Mouse (Mus musculus) thymus, postnatal 10 days (tissue): ENCODE results near the gene Pradc1.
"Not testable (repeated sequence)": the region's sequence is repeated elsewhere in the genome, so short reads cannot be mapped to it uniquely, and the experiment has no call there.

Experiments
- DNase-seq, 2 experiments: peaks; one replicate each; pipeline ENCODE4 v3.0.0; 2021; ENCODE audit warnings: low spot score in 2 of 2

The Pradc1 gene

GRCm38 (mm10) chr6:85450697-85451663 lies 790 bp downstream of the Pradc1 start, which contains the start of gene Cct7:
Cct7 (plus strand) TSS chr6:85451514.
- peak; percentile 97 to 98 for DNase-seq

DNA sequence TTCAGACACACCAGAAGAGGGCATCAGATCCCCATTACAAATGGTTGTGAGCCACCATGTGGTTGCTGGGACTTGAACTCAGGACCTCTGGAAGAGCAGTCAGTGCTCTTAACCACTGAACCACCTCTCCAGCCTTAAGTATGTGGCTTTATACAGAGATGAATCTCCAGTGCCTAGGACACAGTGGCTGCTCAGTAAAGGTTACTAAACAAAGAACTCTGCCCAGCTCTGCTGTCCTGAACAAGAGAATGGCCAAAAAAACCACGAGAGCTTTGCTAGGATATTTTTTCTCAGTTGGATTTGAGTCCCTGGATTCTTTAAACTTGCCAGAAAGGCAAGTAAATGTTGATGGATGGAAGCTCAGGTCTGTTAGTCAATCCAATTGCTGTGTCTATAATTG lies 1.6 kb downstream of the Pradc1 start:
- DNase-seq = not testable (repeated sequence)

- DNase-seq = no peak
Observed at GRCm38 (mm10) chr6:85447351-85447750, 4.4 kb downstream of the Pradc1 start.

- DNase-seq = no peak
Observed at GRCm38 (mm10) chr6:85445286-85445685, 6.5 kb downstream of the Pradc1 start.

DNA sequence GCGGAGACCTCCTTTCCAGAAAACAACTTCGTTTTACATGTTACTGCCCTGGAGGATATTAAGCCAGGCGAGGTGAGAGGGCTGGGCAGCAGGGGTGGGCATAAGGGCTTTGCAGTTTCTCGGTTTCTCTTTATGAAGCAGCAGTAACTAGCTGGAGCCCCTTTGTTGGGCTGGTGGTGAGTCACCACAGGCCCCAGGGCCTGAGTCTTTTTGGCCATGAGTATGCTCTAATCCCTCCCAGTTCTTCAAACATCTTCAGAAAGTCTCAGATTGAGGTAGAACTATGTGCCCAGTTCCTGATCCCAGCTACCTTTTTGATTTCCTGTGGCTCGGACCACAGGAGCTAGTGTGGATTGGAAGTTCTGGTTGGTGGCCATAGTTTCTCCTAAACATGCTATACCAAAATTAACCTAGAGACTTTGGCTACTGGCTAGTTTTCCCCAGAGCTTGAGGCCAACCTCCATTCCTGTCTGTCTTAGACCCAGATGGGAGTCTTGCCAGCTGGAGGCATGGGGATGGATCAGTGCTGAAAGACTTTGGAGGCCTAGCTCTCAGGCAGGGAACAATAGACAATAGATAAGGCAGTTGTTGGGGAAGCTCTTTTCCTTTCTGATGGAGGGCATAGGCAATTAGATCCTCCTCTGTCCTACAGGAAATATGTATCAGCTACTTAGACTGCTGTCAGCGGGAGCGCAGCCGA lies 7.4 kb downstream of the Pradc1 start:
- DNase-seq = no peak

GRCm38 (mm10) chr6:85443488-85444233 lies 8.1 kb downstream of the Pradc1 start:
- DNase-seq = no peak

- DNase-seq = no peak
Observed at GRCm38 (mm10) chr6:85441142-85441541, 10.6 kb downstream of the Pradc1 start.

- DNase-seq = no peak
Observed at GRCm38 (mm10) chr6:85436631-85437030, 15.1 kb downstream of the Pradc1 start.

DNA sequence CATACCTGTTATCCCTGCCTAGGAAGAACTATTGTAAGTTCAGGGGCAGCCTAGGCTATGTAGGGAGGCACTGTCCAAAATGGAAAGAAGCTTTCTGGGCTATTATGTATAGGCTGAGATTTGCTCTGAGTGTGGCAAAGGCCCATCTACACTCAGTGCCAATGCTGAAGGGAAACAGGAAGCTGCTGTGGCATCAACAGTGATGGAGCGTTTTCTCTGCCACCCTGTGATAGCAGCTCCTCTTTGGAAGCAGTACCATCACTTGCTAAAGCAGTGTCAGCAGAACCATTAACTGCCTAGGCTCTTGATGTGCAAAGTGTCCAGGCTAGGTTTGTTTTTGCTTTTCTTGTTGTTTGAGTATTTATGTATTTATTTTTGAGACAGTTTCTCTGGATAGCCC lies 15.6 kb downstream of the Pradc1 start:
- no peak for DNase-seq

DNA sequence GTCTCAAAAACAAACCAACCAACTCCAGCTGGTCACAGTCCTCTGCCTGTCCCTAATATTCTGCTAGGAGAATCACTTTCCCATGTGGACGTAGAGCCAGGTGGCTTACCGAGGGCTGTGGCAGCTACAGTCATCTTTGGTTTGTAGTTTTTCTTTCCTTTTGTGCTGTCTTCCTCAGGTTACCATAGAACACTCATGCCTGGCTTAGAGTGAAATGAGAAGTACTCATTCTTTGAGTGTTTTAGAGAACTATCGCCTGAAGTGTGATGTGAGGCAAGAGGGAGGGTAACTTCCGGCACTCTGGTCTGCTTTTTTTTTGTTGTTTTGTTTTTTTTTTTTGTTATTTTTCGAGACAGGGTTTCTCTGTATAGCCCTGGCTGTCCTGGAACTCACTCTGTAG lies 17.9 kb downstream of the Pradc1 start:
- DNase-seq = no peak

DNA sequence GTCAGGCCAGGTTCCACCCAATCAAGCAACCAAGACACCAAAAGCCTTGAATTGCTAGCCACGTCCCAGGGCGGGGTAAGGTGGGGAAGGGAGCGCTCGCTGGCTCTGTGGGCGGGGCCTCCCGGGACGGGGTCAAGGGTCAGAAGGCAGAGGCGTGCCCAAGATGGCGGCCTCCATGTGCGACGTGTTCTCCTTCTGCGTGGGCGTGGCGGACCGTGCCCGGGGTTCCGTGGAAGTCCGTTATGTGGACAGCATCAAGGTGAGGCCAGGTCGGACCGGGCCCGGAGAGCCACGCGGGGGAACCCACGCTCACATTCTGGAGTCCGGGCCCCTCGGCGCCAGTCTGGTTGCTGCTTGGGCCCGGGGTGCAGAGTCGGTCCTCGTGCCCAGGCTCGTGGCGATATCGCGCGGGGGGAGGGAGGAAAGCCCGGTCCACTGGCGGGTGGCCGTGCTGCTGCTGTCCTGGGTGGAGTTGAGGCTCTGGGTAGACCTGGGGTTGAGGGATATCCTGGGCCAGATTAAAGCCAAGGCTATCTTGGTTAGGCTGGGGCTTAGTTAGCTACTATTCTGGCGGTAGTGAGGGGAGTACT lies 19.8 kb downstream of the Pradc1 start, which contains the start of gene Smyd5:
Smyd5 (plus strand) TSS at position 148 of the 590 bp plus-strand sequence.
- DNase-seq = peak; percentile 80 to 85

- DNase-seq = no peak
Observed at GRCm38 (mm10) chr6:85431274-85431841, 20.4 kb downstream of the Pradc1 start.

GRCm38 (mm10) chr6:85423836-85424379 lies 27.9 kb downstream of the Pradc1 start, which contains the start of gene Noto:
Noto (plus strand) TSS chr6:85423886.
- no peak for DNase-seq

GRCm38 (mm10) chr6:85419150-85419549 lies 32.6 kb downstream of the Pradc1 start:
- no peak for DNase-seq

- no peak for DNase-seq
Observed at GRCm38 (mm10) chr6:85415829-85416228, 35.9 kb downstream of the Pradc1 start.

DNA sequence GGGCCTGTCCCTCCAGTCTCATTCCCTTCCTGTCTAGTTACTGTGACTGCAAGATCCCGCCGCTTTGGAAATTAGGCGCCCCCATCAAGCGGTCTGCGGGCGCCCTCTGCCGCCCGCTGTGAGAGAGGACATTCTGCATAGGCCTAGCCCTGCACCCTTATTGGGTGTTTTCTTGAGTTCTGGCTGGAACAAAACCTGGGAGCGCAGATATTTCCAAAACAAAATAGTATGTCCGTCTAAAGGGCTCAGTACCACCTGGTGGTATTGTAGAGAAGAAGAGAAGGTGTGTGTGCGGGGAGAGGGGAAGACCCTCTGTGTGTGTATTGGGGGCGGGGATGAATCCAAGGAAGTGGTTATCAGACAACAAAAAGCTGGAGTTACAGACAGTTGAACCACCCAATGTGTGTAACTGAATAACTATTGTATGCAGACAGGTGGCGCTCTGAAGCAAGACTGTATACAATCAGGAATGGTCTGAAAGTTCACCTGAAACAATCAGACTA lies 40.9 kb downstream of the Pradc1 start:
- DNase-seq = peak in 1 of 2 experiments; percentile 37

- no peak for DNase-seq
Observed at GRCm38 (mm10) chr6:85409003-85409402, 42.8 kb downstream of the Pradc1 start.

DNA sequence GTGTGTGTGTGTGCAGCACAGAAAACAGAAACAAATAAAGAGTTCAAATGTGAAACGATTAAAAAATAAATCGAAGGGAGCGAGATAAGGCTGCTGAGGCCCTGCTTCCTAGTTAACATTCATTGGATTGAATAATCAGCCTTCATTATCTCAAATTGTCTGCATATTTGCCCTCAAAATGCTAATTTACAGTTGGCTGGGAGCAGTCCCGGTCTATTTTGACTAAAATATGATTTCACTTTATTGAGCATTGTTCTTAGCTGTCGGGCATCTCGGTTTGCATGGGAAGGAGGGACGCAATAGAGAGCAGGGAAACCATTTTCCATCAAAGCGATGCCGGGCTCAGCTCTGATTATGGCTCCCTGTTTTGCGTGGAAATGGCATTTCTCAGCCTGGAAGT lies 48.7 kb downstream of the Pradc1 start:
- DNase-seq = no peak

DNA sequence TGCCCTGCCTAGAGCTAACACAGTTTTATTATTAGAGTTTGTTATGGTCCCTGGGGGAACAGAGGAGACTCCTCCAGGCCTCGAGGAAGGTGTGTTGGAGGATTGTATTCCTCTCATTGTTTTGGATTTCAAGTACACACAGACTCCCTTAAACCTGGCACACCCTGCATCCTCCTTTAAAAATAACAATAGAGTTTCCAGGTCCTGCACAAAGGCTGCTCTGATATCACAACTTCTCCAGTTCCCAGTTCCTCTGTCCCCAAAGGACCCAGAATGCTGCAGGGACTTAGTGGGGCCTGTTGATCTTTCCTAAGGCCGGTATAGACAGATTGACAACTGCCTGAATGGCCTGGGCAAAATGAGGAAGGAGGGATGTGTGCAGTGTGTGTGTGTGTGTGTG lies 49.2 kb downstream of the Pradc1 start:
- DNase-seq = no peak

DNA sequence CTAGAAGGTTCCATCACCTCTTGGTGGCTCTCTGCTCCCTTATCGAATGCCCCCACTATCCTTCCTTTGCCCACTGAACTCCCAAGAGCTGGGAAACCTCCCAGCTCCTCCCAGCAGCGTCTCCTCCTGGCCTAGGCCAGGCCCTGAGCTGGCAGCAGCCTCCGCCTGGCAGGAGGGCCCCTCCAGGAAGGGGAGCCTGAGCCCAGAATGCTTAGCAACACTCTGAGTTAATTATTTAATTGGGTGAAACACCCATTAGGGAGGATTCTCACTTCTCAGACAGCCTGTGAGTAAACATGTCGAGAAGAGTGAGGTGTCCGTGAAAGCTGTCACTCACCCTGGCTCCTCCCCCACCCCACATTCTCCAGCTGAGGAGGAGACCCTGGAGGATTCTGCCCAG lies 52.1 kb downstream of the Pradc1 start:
- no peak for DNase-seq

DNA sequence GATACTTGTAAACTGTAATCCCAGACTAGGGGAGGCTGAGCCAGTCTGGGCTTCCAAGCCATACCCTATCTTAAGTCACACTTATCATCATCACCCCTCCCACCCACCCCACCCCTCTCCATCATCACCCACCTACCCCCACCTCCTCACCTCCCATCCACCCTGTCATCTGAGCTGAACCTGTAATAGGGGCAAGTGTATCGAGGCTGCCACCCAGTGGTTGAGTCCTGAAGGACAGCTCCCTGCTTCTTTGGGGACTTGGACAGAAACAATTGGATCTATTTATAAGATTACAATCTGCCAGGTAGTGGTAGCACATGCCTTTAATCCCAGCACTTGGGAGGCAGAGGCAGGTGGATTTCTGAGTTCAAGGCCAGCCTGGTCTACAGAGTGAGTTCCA lies 54.6 kb downstream of the Pradc1 start:
- peak in 1 of 2 experiments; percentile 29 for DNase-seq
